Mouse (Mus musculus) WW6 (cell line): ENCODE measurements around the gene Phpt1.
"Not testable (repeated sequence)": the region's sequence is repeated elsewhere in the genome, so short reads cannot be mapped to it uniquely, and the experiment has no call there.

ENCODE experiments used
- DNase-seq: peaks from one replicate; pipeline ENCODE4 v3.0.0-alpha.2; 2013; ENCODE audit warnings: low read depth, low spot score

Gene Phpt1

DNA sequence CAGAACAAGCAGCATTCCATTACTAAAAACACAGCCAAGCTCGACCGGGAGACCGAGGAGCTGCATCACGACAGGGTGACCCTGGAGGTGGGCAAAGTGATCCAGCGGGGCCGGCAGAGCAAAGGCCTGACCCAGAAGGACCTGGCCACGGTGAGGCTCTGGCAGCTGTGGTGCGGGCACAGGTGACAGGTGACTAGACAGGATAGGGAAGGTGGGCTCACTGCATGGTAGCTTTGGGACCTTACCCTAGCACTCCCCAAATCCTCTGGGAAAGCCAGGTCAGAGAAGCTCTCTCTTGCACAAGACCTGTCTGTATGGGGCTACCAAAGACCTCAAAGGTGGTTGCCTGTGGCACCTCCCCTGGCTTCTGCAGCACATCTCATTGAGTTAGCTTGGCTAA lies 14.5 kb downstream of the Phpt1 start:
- no peak for DNase-seq

DNA sequence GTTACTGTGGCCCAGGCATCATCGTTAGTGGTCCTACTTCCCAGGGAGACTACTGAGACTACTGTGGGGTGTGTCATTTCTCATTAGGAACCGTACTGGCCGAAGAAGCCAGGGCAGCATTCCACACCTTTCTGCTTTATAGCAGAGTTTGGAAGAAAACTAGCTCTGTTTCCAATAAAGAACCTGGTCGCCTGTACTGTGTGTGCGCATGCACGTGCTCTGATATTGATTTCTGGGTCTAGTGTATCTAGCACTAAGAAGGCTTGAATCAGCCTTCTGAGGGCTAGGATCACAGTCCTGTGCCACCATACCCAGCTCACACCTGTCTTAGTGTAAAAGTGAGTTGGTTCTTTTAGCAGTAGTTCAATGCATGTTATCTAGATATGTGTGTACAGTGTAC lies 16.2 kb downstream of the Phpt1 start:
- DNase-seq: no peak

DNA sequence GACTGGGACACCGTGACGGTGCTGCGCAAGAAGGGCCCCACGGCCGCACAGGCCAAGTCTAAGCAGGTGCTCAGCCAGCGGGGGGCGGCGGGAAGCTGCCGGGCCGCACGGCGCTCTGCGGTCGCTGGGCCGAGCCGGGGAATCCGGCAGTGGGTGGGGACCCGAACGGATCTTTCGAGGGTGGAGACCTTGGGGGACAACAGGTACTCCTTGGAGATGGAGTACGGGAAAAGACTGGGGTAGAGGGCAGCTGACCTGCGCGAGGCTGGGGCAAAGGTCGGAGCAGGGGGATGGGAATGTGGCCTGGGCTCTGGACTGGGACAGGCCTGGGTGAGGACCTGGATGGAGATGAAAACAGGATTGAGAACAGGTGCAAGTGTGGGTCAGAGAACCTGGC lies 17.1 kb downstream of the Phpt1 start:
- no peak for DNase-seq

DNA sequence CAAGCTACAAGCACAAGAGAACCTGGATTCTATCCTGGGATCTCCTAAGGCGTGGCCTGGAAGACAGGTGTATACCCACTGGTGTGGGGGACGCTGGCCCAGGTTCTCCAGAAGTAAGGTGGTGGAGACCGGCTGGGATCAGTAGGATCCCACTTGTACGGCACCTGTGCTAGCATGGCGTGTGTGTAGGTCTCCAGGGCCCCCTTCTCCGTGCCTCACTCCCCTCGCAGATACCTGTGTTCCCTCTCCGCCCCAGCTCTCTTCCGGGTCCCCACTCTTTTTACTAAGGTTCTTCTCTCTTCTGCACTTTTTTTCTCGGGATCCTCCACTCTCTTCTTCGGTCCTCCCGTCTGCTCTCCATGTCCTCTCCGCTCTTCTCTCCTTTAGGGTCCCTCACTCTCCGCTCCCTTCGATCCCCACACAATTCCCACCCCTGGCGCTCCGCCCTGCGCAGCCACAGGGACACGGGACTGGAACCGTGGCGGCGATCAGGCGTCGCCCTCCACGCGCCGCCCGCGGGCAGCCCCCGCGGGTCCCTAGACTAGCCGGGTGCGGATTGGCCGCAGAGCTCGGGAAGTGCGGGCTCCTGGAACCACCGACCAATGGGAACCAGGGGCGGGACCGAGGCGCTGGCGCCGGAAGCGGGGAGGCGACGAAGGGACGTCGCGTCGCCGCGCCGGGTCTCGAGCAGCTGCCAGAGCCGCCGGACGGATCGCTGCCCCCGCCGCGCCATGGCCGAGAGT lies 17.6 kb downstream of the Phpt1 start, which contains the start of gene Edf1:
Gene Edf1 (plus strand): TSS at position 627 of the 743 bp plus-strand sequence.
- DNase-seq: no peak

DNA sequence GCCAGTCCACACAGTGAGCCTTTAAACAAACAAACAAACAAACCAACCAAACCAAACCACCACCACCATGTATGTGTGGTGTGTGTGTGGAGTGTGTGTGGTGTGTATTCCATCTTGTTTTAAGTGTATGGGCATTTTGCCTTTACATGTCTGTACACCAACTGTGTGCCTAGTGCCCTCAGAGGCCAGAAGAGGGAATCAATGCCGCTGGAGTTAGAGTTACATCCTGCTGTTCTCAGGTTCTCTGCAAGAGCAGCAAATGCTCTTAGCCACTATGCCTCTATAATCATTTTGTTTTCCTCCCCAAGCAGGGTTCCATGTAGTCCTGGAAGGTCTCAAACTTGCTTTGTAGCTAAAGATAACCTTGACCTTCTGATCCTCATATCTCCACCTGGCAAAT lies 18.7 kb downstream of the Phpt1 start:
- no peak for DNase-seq

DNA sequence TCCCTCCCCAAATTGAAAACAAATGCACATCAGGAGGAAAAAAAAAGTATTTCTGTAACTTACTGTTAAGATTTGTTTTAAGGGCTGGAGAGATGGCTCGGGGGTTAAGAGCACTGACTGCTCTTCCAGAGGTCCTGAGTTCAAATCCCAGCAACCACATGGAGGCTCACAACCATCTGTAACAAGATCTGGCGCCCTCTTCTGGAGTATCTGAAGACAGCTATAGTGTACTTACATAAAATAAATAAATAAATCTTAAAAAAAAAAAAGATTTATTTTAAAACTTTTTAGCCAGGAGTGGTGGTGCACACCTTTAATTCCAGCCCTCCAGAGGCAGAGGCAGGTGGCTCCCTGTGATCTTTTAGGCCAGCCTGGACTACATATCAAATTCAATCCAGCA lies 19.5 kb downstream of the Phpt1 start:
- DNase-seq: not testable (repeated sequence)

DNA sequence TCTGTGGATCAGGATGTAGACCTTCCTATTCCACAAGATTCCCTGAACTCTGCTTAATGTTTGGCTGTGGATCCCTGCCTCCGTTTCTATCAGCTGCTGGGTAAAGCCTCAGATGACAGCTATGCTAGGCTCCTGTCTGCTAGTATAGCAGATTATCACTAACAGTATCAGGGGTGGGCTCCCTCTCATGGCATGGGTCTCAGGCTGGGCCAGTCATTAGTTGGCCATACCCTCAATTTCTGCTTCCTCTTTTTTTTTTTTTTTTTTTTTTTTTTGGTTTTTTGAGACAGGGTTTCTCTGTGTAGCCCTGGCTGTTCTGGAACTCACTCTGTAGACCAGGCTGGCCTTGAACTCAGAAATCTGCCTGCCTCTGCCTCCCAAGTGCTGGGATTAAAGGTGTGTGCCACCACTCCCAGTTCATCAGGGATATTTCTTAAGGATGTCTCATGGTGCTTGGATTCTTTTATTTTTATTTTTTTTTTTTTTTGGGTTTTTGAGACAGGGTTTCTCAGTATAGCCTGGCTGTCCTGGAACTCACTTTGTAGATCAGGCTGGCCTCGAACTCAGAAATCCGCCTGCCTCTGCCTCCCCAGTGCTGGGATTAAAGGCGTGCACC lies 21.7 kb downstream of the Phpt1 start:
- not testable (repeated sequence) for DNase-seq

DNA sequence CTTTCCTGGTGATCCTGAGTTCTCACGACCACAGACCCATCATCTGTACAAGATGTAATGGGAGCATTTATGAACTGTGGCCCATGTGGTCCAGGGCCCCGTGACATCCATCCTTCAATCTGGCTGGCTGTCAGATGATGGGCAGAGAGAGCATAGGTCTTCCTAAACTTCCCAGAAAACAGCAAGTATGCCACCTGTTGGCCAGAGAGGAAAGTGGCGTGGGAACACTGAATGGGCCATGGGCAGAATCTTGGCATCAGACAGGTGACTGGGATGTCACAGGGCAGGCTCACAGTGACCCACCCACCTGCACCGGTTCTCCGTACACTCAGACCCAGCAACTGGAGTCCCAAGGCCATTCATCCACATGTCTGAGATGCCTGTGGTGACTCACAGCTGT lies 23.8 kb downstream of the Phpt1 start:
- no peak for DNase-seq

DNA sequence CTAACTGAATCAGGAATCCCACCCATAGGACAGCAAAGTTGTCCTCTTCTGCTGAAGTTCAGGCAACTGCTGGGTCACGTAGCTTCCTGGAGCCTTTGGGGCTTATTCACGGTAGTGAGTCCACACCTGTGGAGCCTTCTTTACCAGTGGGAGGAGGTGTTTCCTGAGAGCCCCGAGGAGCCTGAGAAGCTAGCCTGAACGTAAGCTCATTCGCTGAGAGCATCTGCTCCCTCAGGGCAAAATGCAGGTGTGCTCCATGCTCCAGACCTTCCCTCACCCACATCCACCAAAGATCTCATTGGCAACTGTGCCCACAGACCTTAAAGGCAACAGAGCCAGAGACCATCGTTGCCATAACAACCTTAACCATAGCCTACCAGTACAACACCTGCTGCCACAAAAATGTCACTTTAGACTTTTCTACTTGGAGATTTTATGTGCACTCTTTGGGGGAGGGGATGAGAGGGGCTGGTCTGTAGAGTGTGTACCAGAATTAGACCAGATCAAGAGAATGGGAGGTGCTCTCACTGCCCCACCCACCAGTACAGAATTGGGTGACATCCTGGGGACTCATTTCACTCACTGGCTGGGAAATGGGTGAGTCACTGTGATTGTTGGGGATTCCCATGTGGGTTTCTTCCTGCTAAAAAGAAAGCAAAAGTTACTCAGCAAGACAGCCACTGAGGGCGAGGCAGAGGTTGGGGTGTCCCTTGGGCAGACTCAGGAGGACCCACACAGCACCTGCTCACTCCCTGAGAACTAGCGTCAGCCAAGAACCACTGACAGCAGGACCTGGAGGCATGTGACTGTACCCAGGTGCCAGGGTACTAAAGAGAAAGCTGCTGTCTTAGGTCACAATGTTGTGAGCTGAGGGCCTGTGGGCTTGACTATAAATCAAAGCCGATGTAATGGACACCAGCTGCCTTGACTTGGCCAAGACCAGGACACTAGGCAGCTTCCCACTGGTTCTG lies 25.7 kb downstream of the Phpt1 start:
- DNase-seq: no peak

DNA sequence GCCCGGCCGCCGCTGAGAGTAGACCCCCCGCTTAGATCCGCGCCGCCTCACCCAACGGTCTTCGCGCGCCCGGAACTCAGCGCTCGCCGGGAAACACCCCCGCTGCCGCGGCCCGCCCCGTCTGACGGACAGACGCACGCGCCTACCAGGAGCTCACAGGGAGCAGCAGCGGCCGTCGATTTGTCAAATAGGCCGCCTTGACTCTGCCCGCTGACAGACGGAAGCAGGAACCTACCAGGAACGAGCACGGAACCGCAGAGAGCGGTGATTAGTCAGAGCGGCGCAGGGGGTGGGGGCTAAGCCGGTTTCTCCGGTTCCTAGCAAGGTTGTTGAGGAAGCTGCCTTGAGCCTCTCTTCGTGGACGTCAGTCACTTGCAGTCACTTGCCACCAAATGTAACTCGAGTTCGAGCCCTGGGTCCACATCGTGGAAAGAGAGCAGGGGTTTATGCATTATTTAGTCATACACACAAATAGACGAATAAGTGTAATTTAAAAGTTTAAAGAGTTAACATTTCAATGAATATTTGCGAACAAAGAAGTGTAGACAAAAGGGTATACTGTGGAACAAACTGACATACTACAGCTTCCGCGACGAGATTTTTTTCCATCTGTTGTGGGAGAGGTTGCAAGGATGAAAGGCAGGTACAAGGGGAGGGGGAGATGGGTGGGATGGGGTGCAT lies 28.1 kb downstream of the Phpt1 start, which contains the start of gene Traf2:
Gene Traf2 (minus strand): TSS at position 130 of the 681 bp plus-strand sequence.
- peak; percentile 93 for DNase-seq

DNA sequence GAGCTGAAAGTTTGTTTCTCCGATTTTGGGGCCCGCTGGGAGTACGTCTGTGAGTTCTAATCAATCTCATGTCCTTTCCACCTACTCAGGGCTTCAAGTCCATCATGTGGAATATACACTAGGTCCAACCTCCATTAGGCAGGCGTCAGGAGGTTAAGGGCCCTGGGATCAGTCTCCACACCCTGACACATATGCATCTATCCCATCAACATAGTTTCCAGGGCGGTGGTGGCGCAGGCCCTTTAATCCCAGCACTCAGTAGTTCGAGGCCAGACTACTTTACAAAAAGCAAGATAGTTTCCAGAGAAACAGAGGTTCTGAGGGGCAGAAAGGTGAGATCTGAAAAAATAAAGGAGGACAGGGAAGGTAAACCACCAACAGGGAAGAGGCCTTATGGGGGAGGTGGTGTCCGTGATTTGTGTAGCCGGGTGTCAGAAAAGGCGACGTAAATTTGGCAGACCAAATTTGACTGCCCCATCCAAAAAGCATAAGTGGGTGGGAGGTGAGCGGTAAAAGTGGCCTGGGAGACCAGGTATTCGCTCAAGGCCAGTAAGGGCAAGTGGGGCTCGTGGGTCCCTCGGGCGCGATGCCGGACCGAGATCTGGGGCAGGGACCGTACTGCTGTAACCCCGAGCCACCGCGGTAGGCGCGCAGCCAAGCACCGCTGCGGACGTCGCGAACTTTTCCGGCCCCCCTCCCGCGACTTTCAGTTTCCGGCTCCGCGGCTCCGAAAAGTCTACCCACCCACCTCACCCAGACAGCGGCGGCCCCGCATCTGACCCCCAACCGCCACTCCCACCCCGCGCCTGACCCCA lies 28.8 kb downstream of the Phpt1 start:
- DNase-seq: no peak

DNA sequence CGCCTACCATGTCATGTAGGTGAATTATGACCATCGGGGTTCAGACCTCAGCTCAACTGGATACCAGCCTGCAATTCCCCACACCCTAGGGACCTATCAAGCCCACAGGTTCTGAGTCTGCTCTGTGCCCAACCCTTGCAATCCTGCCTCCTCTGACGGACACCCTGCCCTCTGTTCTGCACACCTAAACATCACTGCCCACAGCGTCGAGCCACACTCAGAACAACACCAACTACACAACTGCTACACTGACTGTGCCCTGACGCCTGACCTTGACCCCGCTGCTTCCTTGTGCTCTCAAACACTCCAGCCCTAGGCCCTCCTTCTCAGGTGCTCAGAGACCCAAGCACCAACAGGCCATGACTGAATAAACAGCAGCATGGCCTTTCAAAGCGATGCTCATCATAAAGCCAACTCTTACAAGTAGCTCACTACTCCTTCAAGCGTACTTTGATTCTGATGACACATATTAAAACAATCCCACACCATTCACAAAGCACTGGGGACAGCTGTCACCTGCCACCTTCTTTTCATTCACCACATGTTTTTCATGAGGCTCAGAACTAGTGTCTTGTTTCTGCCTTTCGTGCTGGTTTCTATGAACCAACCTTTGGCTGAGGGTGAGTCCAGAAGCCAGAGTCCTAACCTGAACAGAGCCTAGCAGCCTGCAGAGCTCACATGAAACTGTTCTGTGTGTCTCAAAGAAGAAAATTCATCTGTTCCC lies 33.2 kb downstream of the Phpt1 start:
- DNase-seq: no peak

DNA sequence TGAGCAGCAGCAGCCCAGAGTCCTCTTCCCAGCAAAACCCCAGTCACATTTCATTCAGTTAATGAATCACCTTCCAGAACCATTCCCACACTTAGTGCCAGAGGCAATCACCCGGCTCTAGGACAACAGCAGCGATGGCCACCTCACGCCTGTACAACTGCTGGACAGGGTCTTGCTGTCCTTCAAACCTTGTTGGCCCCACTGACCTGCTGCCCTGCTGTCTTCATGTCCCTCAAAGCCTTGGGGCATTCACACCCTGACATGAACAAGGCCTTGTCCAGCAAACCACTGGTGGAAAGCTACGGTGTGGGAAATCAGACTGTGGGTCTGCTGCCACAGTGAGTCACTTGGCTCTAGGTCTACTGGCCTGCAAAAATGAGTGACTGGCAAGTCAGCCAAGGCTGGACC lies 34.5 kb downstream of the Phpt1 start:
- DNase-seq: no peak

DNA sequence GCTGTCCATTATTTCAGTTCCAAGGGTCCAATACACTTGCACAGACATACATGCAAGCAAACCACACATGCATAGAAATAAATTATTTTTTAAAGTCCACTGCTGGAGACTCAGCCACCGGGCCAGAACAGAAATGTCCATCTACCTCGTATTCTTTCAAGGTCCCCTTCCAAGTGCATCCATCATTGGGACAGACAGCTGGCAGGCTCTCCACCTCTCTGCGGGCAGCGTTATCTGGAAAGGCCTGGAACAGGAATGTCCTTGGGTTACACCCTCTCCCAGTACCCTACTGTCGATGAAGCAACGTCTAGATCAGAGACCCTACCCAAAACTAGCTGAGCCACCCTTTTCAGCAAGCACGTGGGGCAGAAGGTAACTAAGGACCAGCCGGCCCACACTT lies 38.5 kb downstream of the Phpt1 start:
- no peak for DNase-seq

DNA sequence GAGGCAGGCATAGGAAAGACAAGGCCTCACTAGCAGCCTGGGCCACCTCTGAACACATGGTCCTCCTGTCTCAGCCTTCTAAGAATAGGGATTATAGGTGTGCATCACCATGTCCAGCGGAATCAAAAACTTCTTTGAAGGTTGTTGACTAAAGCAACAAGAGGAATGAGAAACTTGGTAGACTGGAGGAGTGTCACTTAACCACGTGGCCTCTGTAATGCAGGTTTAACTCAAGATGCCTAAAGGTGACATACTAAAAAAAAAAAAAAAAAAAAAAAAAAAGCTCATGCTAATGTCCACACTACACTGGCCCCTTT lies 40.2 kb downstream of the Phpt1 start:
- no peak for DNase-seq

DNA sequence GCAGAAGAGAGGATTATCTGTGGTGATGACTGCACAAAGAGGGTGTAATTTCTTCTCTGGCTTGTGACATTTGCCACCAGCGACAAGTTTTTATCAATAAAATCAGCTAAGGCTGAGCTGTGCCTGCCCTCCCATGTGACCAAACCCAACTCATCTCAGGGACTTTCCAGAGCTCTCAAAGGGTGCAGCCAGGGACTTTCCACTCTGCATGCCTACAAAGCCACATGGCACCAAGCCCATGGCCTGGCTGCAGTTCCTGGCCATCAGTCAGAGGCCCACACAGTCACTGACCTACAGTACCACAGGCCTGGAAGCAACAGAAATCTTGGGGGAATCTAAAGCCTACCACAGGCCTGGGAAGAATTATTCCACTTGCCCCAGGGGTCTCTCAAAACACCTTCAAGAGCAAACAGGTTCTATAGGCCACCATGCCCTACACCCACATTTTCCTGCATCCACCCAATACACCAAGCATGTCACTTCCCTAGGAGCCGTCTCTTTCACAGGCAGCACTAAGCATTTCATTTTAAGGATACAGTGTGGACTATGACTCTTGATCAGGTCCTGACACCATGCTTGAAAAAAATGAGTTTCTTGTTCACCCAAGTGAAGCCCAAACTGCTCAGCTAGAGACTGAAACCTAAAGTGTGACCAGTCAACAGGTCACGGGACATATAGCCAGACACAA lies 40.7 kb downstream of the Phpt1 start:
- DNase-seq: no peak

DNA sequence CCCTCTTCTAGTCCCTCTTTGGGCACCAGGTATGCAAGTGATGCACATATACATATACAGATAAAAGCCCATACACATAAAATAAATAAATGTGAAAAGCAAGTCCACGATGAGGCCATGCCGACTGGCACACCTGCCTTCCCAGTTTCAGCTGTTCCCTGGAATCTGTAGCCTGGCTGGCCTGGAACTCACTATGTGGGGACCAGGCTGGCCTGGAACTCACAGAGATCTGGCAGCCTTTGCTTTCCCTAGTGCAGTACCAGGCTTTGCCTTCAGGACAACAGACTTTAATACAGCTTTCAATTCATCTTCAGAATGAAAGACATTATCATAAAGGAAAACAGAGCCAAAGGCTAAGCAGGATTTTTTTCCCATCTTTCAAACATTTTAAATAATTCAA lies 41.3 kb downstream of the Phpt1 start:
- no peak for DNase-seq

DNA sequence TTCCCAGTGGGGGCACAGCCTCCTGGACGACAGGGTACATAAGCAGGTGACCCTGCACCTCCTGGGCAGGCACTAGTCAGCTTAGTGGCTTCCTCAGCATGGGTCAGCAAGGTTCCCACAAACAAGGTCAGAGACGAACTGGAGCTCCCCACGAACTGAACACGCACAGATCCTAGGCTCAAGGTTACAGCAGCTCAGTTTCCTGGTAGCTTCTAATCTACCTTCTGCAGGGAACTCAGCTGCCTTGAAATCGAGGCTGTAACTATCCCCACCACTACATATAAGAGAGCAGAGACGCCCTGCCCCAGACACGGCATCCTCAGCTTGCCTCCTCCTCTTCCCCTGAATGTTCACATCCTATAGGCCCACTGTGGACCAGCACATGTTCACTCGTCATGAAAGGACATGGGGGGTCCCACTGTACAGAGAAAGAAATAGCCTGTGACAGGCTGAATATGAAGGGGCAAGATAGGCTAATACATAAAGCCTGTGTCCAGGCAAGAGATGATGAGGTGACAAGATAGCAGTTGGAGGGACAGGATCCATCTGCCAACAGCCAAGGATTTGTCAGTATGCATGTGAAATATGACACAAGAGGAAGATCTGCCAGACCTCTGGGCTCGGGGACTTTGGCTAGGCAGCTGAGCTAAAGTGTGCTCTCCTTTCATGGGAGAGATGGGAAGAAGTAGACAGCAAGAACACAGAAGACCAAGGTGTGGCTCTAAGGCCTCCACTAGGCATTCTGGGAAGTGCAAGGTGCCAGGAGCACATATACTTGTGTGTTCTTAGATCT lies 48.3 kb downstream of the Phpt1 start:
- no peak for DNase-seq
